Mouse (Mus musculus): Measurements from ENCODE around the gene Nsun2. TPM values are rescaled to one million over a fixed set of nuclear protein-coding genes. Genes with fewer than 3 reads are reported as not detected.

Nsun2 gene
- polyA plus RNA-seq, 1 experiment = 74.1 TPM

- no peak for TF ChIP-seq CTCF (IDR thresholded peaks at IDR 0.05; ENCODE audit: borderline replicate concordance, control insufficient read depth, extremely low read depth, insufficient read depth, low read length, poor library complexity)
- TF ChIP-seq POLR2A (IDR thresholded peaks at IDR 0.05; ENCODE audit: control insufficient read depth, extremely low read depth, insufficient read depth, low read length, poor library complexity) = no peak
- 91% methylated on average over 6 of the region's 6 CpGs for WGBS
- Histone ChIP-seq H3K4me1 (replicated peaks; ENCODE audit: control insufficient read depth, insufficient read depth, low read length) (no peaks in the 10 kb centered on the region), H3K36me3 (ENCODE audit: control insufficient read depth, insufficient read depth, low read length) (no peaks in the 10 kb centered on the region), H3K27me3 (ENCODE audit: control insufficient read depth, insufficient read depth, low read length) (no peaks in the 10 kb centered on the region), H3K27ac (ENCODE audit: control insufficient read depth, insufficient read depth, low read length) (no peak overlapping the region), H3K4me3 (ENCODE audit: control insufficient read depth, insufficient read depth, low read length) (no peak overlapping the region)
- no peak for DNase-seq
Observed at GRCm38 (mm10) chr13:69555957-69556482, 22.5 kb downstream of the Nsun2 start.

GRCm38 (mm10) chr13:69556728-69557127, 23.2 kb downstream of the Nsun2 start:
- H3K36me3 ChIP-seq (ENCODE audit: control insufficient read depth, insufficient read depth, low read length) = no peaks in the 10 kb centered on the region
- DNase-seq = no peak
- TF ChIP-seq CTCF (IDR thresholded peaks at IDR 0.05; ENCODE audit: borderline replicate concordance, control insufficient read depth, extremely low read depth, insufficient read depth, low read length, poor library complexity) (no peak), POLR2A (IDR thresholded peaks at IDR 0.05; ENCODE audit: control insufficient read depth, extremely low read depth, insufficient read depth, low read length, poor library complexity) (no peak)
- no peaks in the 10 kb centered on the region for H3K27me3 ChIP-seq (ENCODE audit: control insufficient read depth, insufficient read depth, low read length)
- no peak overlapping the region for H3K4me3 ChIP-seq (ENCODE audit: control insufficient read depth, insufficient read depth, low read length)
- no peaks in the 10 kb centered on the region for H3K4me1 ChIP-seq (replicated peaks; ENCODE audit: control insufficient read depth, insufficient read depth, low read length)
- no peak overlapping the region for H3K27ac ChIP-seq (ENCODE audit: control insufficient read depth, insufficient read depth, low read length)

- H3K27me3 ChIP-seq (ENCODE audit: control insufficient read depth, insufficient read depth, low read length) = no peaks in the 10 kb centered on the region
- DNase-seq = no peak
- no peak overlapping the region for H3K4me3 ChIP-seq (ENCODE audit: control insufficient read depth, insufficient read depth, low read length)
- no peaks in the 10 kb centered on the region for H3K4me1 ChIP-seq (replicated peaks; ENCODE audit: control insufficient read depth, insufficient read depth, low read length)
- no peaks in the 10 kb centered on the region for H3K36me3 ChIP-seq (ENCODE audit: control insufficient read depth, insufficient read depth, low read length)
- WGBS = 81% methylated on average over 6 of the region's 6 CpGs
- H3K27ac ChIP-seq (ENCODE audit: control insufficient read depth, insufficient read depth, low read length) = no peak overlapping the region
- no peak for TF ChIP-seq CTCF (IDR thresholded peaks at IDR 0.05; ENCODE audit: borderline replicate concordance, control insufficient read depth, extremely low read depth, insufficient read depth, low read length, poor library complexity)
Observed at GRCm38 (mm10) chr13:69558098-69558660, 24.6 kb downstream of the Nsun2 start.

- no peaks in the 10 kb centered on the region for H3K36me3 ChIP-seq (ENCODE audit: control insufficient read depth, insufficient read depth, low read length)
- no peak overlapping the region for H3K4me3 ChIP-seq (ENCODE audit: control insufficient read depth, insufficient read depth, low read length)
- no peaks in the 10 kb centered on the region for H3K27me3 ChIP-seq (ENCODE audit: control insufficient read depth, insufficient read depth, low read length)
- no peaks in the 10 kb centered on the region for H3K4me1 ChIP-seq (replicated peaks; ENCODE audit: control insufficient read depth, insufficient read depth, low read length)
- no peak for DNase-seq
- WGBS = 83% methylated on average over 13 of the region's 13 CpGs
- H3K27ac ChIP-seq (ENCODE audit: control insufficient read depth, insufficient read depth, low read length) = no peak overlapping the region
- TF ChIP-seq CTCF (IDR thresholded peaks at IDR 0.05; ENCODE audit: borderline replicate concordance, control insufficient read depth, extremely low read depth, insufficient read depth, low read length, poor library complexity) = no peak
- no peak for TF ChIP-seq POLR2A (IDR thresholded peaks at IDR 0.05; ENCODE audit: control insufficient read depth, extremely low read depth, insufficient read depth, low read length, poor library complexity)
Observed at GRCm38 (mm10) chr13:69559291-69559961, 25.9 kb downstream of the Nsun2 start.

- DNase-seq = no peak
- Histone ChIP-seq H3K27ac (ENCODE audit: control insufficient read depth, insufficient read depth, low read length) (no peak overlapping the region), H3K36me3 (ENCODE audit: control insufficient read depth, insufficient read depth, low read length) (no peaks in the 10 kb centered on the region), H3K4me1 (replicated peaks; ENCODE audit: control insufficient read depth, insufficient read depth, low read length) (no peaks in the 10 kb centered on the region), H3K4me3 (ENCODE audit: control insufficient read depth, insufficient read depth, low read length) (no peak overlapping the region), H3K27me3 (ENCODE audit: control insufficient read depth, insufficient read depth, low read length) (no peaks in the 10 kb centered on the region)
- WGBS = 87% methylated on average over 9 of the region's 9 CpGs
- TF ChIP-seq POLR2A (IDR thresholded peaks at IDR 0.05; ENCODE audit: control insufficient read depth, extremely low read depth, insufficient read depth, low read length, poor library complexity) = no peak
- no peak for TF ChIP-seq CTCF (IDR thresholded peaks at IDR 0.05; ENCODE audit: borderline replicate concordance, control insufficient read depth, extremely low read depth, insufficient read depth, low read length, poor library complexity)
Observed at GRCm38 (mm10) chr13:69562004-69562403, 28.5 kb downstream of the Nsun2 start.

GRCm38 (mm10) chr13:69562654-69563574, 29.4 kb downstream of the Nsun2 start:
- Histone ChIP-seq H3K4me1 (replicated peaks; ENCODE audit: control insufficient read depth, insufficient read depth, low read length) (no peaks in the 10 kb centered on the region), H3K4me3 (ENCODE audit: control insufficient read depth, insufficient read depth, low read length) (no peak overlapping the region), H3K27ac (ENCODE audit: control insufficient read depth, insufficient read depth, low read length) (no peak overlapping the region), H3K27me3 (ENCODE audit: control insufficient read depth, insufficient read depth, low read length) (no peaks in the 10 kb centered on the region), H3K36me3 (ENCODE audit: control insufficient read depth, insufficient read depth, low read length) (no peaks in the 10 kb centered on the region)
- TF ChIP-seq POLR2A (IDR thresholded peaks at IDR 0.05; ENCODE audit: control insufficient read depth, extremely low read depth, insufficient read depth, low read length, poor library complexity) = no peak
- no peak for TF ChIP-seq CTCF (IDR thresholded peaks at IDR 0.05; ENCODE audit: borderline replicate concordance, control insufficient read depth, extremely low read depth, insufficient read depth, low read length, poor library complexity)
- no peak for DNase-seq
- WGBS = 90% methylated on average over 12 of the region's 12 CpGs
